Mouse (Mus musculus): ENCODE measurements around the gene Smarcd3. TPM values are rescaled to one million over a fixed set of nuclear protein-coding genes. Genes with fewer than 3 reads are reported as not detected.

Smarcd3 gene
- polyA plus RNA-seq, 1 experiment from 2014 or later = 46.2 TPM

MicroRNAs encoded within 50 kb of the gene (microRNA counts, 519-probe panel; counts per million panel counts)
- microRNA mmu-miR-671-3p (not detected), microRNA mmu-miR-671-5p (not detected)

Small RNAs within 50 kb of the gene (microRNA-seq; reads per million reads assigned to microRNA genes)
- gene Mir671 (ENCODE audit: borderline number of aligned reads) = 522 reads per million, percentile 63 among the genes with 10 or more reads in this experiment

Other genes starting within 250 kb of the Smarcd3 start
- gene Atg9b, start 232.3 kb downstream of the Smarcd3 start, polyA plus RNA-seq (2014; fragmentation: Nextera tagmentation; extraction: Ambion mirVana) = 0.18 and 0.21 TPM in 2 replicates
- gene Abcb8, start 230.7 kb downstream of the Smarcd3 start, polyA plus RNA-seq (2014; fragmentation: Nextera tagmentation; extraction: Ambion mirVana) = 27.0 and 27.4 TPM in 2 replicates
- gene Asic3, start 211.0 kb downstream of the Smarcd3 start, polyA plus RNA-seq (2014; fragmentation: Nextera tagmentation; extraction: Ambion mirVana) = 0.42 and 0.45 TPM in 2 replicates
- gene Cdk5, start 200.9 kb downstream of the Smarcd3 start, polyA plus RNA-seq (2014; fragmentation: Nextera tagmentation; extraction: Ambion mirVana) = 49.9 and 50.8 TPM in 2 replicates
- 16.5 and 20.6 TPM in 2 replicates for gene Slc4a2, start 200.6 kb downstream of the Smarcd3 start, polyA plus RNA-seq (2014; fragmentation: Nextera tagmentation; extraction: Ambion mirVana)
- 77.8 and 88.2 TPM in 2 replicates for gene Fastk, start 179.1 kb downstream of the Smarcd3 start, polyA plus RNA-seq (2014; fragmentation: Nextera tagmentation; extraction: Ambion mirVana)
- gene Tmub1, start 176.6 kb downstream of the Smarcd3 start, polyA plus RNA-seq (2014; fragmentation: Nextera tagmentation; extraction: Ambion mirVana) = 20.2 and 24.7 TPM in 2 replicates
- gene Agap3, start 172.2 kb downstream of the Smarcd3 start, polyA plus RNA-seq (2014; fragmentation: Nextera tagmentation; extraction: Ambion mirVana) = 40.0 and 45.1 TPM in 2 replicates
- 0.07 and 0.13 TPM in 2 replicates for gene Gbx1, start 97.2 kb downstream of the Smarcd3 start, polyA plus RNA-seq (2014; fragmentation: Nextera tagmentation; extraction: Ambion mirVana)
- 0.24 and 0.36 TPM in 2 replicates for gene Asb10, start 83.4 kb downstream of the Smarcd3 start, polyA plus RNA-seq (2014; fragmentation: Nextera tagmentation; extraction: Ambion mirVana)
- gene 4931409K22Rik, start 67.6 kb downstream of the Smarcd3 start, polyA plus RNA-seq (2014; fragmentation: Nextera tagmentation; extraction: Ambion mirVana) = not detected in 2 replicates
- gene Abcf2, start 46.9 kb downstream of the Smarcd3 start, polyA plus RNA-seq (2014; fragmentation: Nextera tagmentation; extraction: Ambion mirVana) = 148 and 159 TPM in 2 replicates
- gene Chpf2, start 37.7 kb downstream of the Smarcd3 start, polyA plus RNA-seq (2014; fragmentation: Nextera tagmentation; extraction: Ambion mirVana) = 6.4 and 7.1 TPM in 2 replicates
- 37.3 and 38.6 TPM in 2 replicates for gene Nub1, start 61.1 kb upstream of the Smarcd3 start, polyA plus RNA-seq (2014; fragmentation: Nextera tagmentation; extraction: Ambion mirVana)
- 53.8 and 57.5 TPM in 2 replicates for gene Wdr86, start 106.3 kb upstream of the Smarcd3 start, polyA plus RNA-seq (2014; fragmentation: Nextera tagmentation; extraction: Ambion mirVana)
- 3.3 TPM in 1 of 2 replicates, not detected in the other for gene Crygn, start 133.6 kb upstream of the Smarcd3 start, polyA plus RNA-seq (2014; fragmentation: Nextera tagmentation; extraction: Ambion mirVana)
- 224 and 244 TPM in 2 replicates for gene Rheb, start 218.2 kb upstream of the Smarcd3 start, polyA plus RNA-seq (2014; fragmentation: Nextera tagmentation; extraction: Ambion mirVana)